Mouse (Mus musculus): ENCODE data around the gene Fscn1. TPM values are rescaled to one million over a fixed set of nuclear protein-coding genes. Genes with fewer than 3 reads are reported as not detected.

The Fscn1 gene
- polyA plus RNA-seq, 1 experiment from 2014 or later = 29.5 TPM

GRCm38 (mm10) chr5:142936336-142936719, 23.8 kb upstream of the Fscn1 start:
- H3K4me1 ChIP-seq (replicated peaks) = peaks cover 54% of the 10 kb centered on the region
- H3K4me3 ChIP-seq (replicated peaks) = peak overlapping the region; percentile 43
- no peaks in the 10 kb centered on the region; the same call in 1 of the 2 replicates for H3K9me3 ChIP-seq (replicated peaks)
- peak overlapping the region; percentile 59 for H3K9ac ChIP-seq
- no peaks in the 10 kb centered on the region for H3K27me3 ChIP-seq
- peak overlapping the region; percentile 68 for H3K4me2 ChIP-seq
- 2% methylated on average over 17 of the region's 17 CpGs for WGBS (ENCODE audit: insufficient replicate concordance)
- DNase-seq = peak; percentile 76
- ATAC-seq (ENCODE audit: low read depth) = peak; percentile 49
- H3K36me3 ChIP-seq = no peaks in the 10 kb centered on the region
- H3K27ac ChIP-seq = peak overlapping the region; percentile 79

GRCm38 (mm10) chr5:142937956-142938727, 22.0 kb upstream of the Fscn1 start:
- ATAC-seq (ENCODE audit: low read depth) = peak; percentile 27; the same call in 1 of the 2 replicates

GRCm38 (mm10) chr5:142940393-142940792, 19.8 kb upstream of the Fscn1 start:
- DNase-seq (no peak), ATAC-seq (ENCODE audit: low read depth) (no peak)
- Histone ChIP-seq H3K9me3 (replicated peaks) (no peaks in the 10 kb centered on the region; the same call in 1 of the 2 replicates), H3K4me1 (replicated peaks) (peaks cover 29% of the 10 kb centered on the region), H3K4me2 (no peak overlapping the region), H3K9ac (no peak overlapping the region), H3K27ac (no peak overlapping the region), H3K36me3 (no peaks in the 10 kb centered on the region), H3K27me3 (no peaks in the 10 kb centered on the region), H3K4me3 (replicated peaks) (no peak overlapping the region)
- 53% methylated on average over 2 of the region's 2 CpGs for WGBS (ENCODE audit: insufficient replicate concordance)

More at GRCm38 (mm10) chr5:142937956-142938727, 22.0 kb upstream of the Fscn1 start:
- no peaks in the 10 kb centered on the region for H3K27me3 ChIP-seq
- H3K36me3 ChIP-seq = no peaks in the 10 kb centered on the region
- H3K27ac ChIP-seq = peak overlapping the region; percentile 24
- peaks cover 37% of the 10 kb centered on the region for H3K4me1 ChIP-seq (replicated peaks)
- peak overlapping the region; percentile 50 for H3K4me2 ChIP-seq
- WGBS (ENCODE audit: insufficient replicate concordance) = 23% methylated on average over 19 of the region's 19 CpGs
- no peaks in the 10 kb centered on the region; the same call in 1 of the 2 replicates for H3K9me3 ChIP-seq (replicated peaks)
- H3K9ac ChIP-seq = 0 out of 2 replicates have a peak overlapping the region, but pooled peaks have one; percentile 12
- peak; percentile 71 for DNase-seq
- H3K4me3 ChIP-seq (replicated peaks) = 0 out of 2 replicates have a peak overlapping the region, but pooled peaks have one; percentile 16

- Histone ChIP-seq H3K36me3 (no peaks in the 10 kb centered on the region), H3K27me3 (no peaks in the 10 kb centered on the region), H3K4me1 (replicated peaks) (no peaks in the 10 kb centered on the region), H3K4me3 (replicated peaks) (no peak overlapping the region), H3K9me3 (replicated peaks) (no peaks in the 10 kb centered on the region; the same call in 1 of the 2 replicates), H3K4me2 (no peak overlapping the region), H3K9ac (no peak overlapping the region), H3K27ac (no peak overlapping the region)
- 46% methylated on average over 8 of the region's 8 CpGs for WGBS (ENCODE audit: insufficient replicate concordance)
- peak; percentile 34; the same call in 1 of the 2 replicates for ATAC-seq (ENCODE audit: low read depth)
- DNase-seq = no peak
These were observed 15.0 kb upstream of the Fscn1 start for GRCm38 (mm10) chr5:142944979-142945682.

- H3K4me1 ChIP-seq (replicated peaks) = no peaks in the 10 kb centered on the region
- H3K4me2 ChIP-seq = no peak overlapping the region
- no peaks in the 10 kb centered on the region for H3K27me3 ChIP-seq
- no peak overlapping the region for H3K27ac ChIP-seq
- 64% methylated on average over 7 of the region's 7 CpGs for WGBS (ENCODE audit: insufficient replicate concordance)
- ATAC-seq (ENCODE audit: low read depth) (peak; percentile 71), DNase-seq (no peak)
- H3K4me3 ChIP-seq (replicated peaks) = no peak overlapping the region
- H3K9ac ChIP-seq = no peak overlapping the region
- no peaks in the 10 kb centered on the region for H3K36me3 ChIP-seq
- H3K9me3 ChIP-seq (replicated peaks) = no peaks in the 10 kb centered on the region
These were observed 12.7 kb upstream of the Fscn1 start for GRCm38 (mm10) chr5:142947460-142947859.

GRCm38 (mm10) chr5:142949580-142949979, 10.6 kb upstream of the Fscn1 start:
- Histone ChIP-seq H3K27ac (no peak overlapping the region), H3K4me3 (replicated peaks) (no peak overlapping the region), H3K4me1 (replicated peaks) (no peaks in the 10 kb centered on the region), H3K9ac (no peak overlapping the region), H3K4me2 (no peak overlapping the region), H3K36me3 (no peaks in the 10 kb centered on the region), H3K27me3 (no peaks in the 10 kb centered on the region), H3K9me3 (replicated peaks) (no peaks in the 10 kb centered on the region)
- DNase-seq (no peak), ATAC-seq (ENCODE audit: low read depth) (no peak)
- 21% methylated on average over 6 of the region's 6 CpGs for WGBS (ENCODE audit: insufficient replicate concordance)

- WGBS (ENCODE audit: insufficient replicate concordance) = 75% methylated on average over 6 of the region's 6 CpGs
- Histone ChIP-seq H3K9me3 (replicated peaks) (no peaks in the 10 kb centered on the region), H3K27me3 (0 out of 2 replicates have a peak, but pooled peaks cover 2% of the 10 kb centered on the region), H3K4me3 (replicated peaks) (no peak overlapping the region), H3K36me3 (no peaks in the 10 kb centered on the region), H3K4me2 (no peak overlapping the region), H3K9ac (no peak overlapping the region), H3K4me1 (replicated peaks) (no peaks in the 10 kb centered on the region), H3K27ac (no peak overlapping the region)
- DNase-seq = no peak
- ATAC-seq (ENCODE audit: low read depth) = no peak
These were observed 9.7 kb upstream of the Fscn1 start for GRCm38 (mm10) chr5:142950405-142950804.

GRCm38 (mm10) chr5:142953641-142954040, 6.5 kb upstream of the Fscn1 start:
- Histone ChIP-seq H3K27ac (no peak overlapping the region), H3K27me3 (peaks cover 25% of the 10 kb centered on the region), H3K4me1 (replicated peaks) (no peaks in the 10 kb centered on the region), H3K9ac (no peak overlapping the region), H3K9me3 (replicated peaks) (no peaks in the 10 kb centered on the region), H3K4me2 (no peak overlapping the region), H3K4me3 (replicated peaks) (no peak overlapping the region), H3K36me3 (no peaks in the 10 kb centered on the region)
- DNase-seq (no peak), ATAC-seq (ENCODE audit: low read depth) (no peak)
- 63% methylated on average over 3 of the region's 3 CpGs for WGBS (ENCODE audit: insufficient replicate concordance)

- H3K9ac ChIP-seq = no peak overlapping the region
- H3K4me3 ChIP-seq (replicated peaks) = no peak overlapping the region
- peaks cover 60% of the 10 kb centered on the region for H3K27me3 ChIP-seq
- no peaks in the 10 kb centered on the region for H3K36me3 ChIP-seq
- 49% methylated on average over 6 of the region's 6 CpGs for WGBS (ENCODE audit: insufficient replicate concordance)
- no peak overlapping the region for H3K4me2 ChIP-seq
- no peaks in the 10 kb centered on the region for H3K9me3 ChIP-seq (replicated peaks)
- no peak overlapping the region for H3K27ac ChIP-seq
- DNase-seq (no peak), ATAC-seq (ENCODE audit: low read depth) (no peak)
- H3K4me1 ChIP-seq (replicated peaks) = peaks cover 25% of the 10 kb centered on the region
These were observed 3.0 kb upstream of the Fscn1 start for GRCm38 (mm10) chr5:142956956-142957703.

- 72% methylated on average over 14 of the region's 14 CpGs for WGBS (ENCODE audit: insufficient replicate concordance)
- no peak overlapping the region for H3K9ac ChIP-seq
- ATAC-seq (ENCODE audit: low read depth) (no peak), DNase-seq (no peak)
- no peaks in the 10 kb centered on the region for H3K9me3 ChIP-seq (replicated peaks)
- no peak overlapping the region for H3K27ac ChIP-seq
- peaks cover 32% of the 10 kb centered on the region for H3K4me1 ChIP-seq (replicated peaks)
- no peak overlapping the region for H3K4me3 ChIP-seq (replicated peaks)
- no peak overlapping the region for H3K4me2 ChIP-seq
- no peaks in the 10 kb centered on the region for H3K36me3 ChIP-seq
- peaks cover 74% of the 10 kb centered on the region for H3K27me3 ChIP-seq
These were observed 1.7 kb upstream of the Fscn1 start for GRCm38 (mm10) chr5:142958464-142958863.

- Histone ChIP-seq H3K9me3 (replicated peaks) (no peaks in the 10 kb centered on the region), H3K4me2 (no peak overlapping the region), H3K27me3 (peaks cover 80% of the 10 kb centered on the region), H3K4me1 (replicated peaks) (peaks cover 38% of the 10 kb centered on the region), H3K36me3 (no peaks in the 10 kb centered on the region), H3K9ac (no peak overlapping the region), H3K4me3 (replicated peaks) (no peak overlapping the region), H3K27ac (no peak overlapping the region)
- no peak for ATAC-seq (ENCODE audit: low read depth)
- DNase-seq = no peak
- WGBS (ENCODE audit: insufficient replicate concordance) = 64% methylated on average over 4 of the region's 4 CpGs
These were observed 987 bp upstream of the Fscn1 start for GRCm38 (mm10) chr5:142959156-142959555.
